Mouse (Mus musculus) kidney, embryonic 15.5 days (tissue): Measurements from ENCODE around the gene Creb3. TPM values are rescaled to one million over a fixed set of nuclear protein-coding genes. Genes with fewer than 3 reads are reported as not detected.
A peak's percentile ranks its signal among the peaks of the same experiment; 100 is the strongest.

Experiments
- ATAC-seq: fragments of 200-750 bp; cut with Nextera tagmentation; replicated peaks from 2 replicates; pipeline ENCODE4 v1.8.0; 2017; ENCODE audit warnings: moderate TSS enrichment; ENCODE audit not compliant: low FRiP score
- H3K27ac ChIP-seq: fragments of 300-500 bp; sonication (generic); 2 replicates; pipeline ENCODE4 v1.5.1; 2015; ENCODE audit warnings: mild to moderate bottlenecking, inconsistent platforms
- H3K27me3 ChIP-seq: fragments of 300-500 bp; sonication (generic); 2 replicates; pipeline ENCODE4 v1.6.1; 2015; ENCODE audit warnings: inconsistent platforms
- H3K36me3 ChIP-seq: fragments of 300-500 bp; sonication (generic); 2 replicates; pipeline ENCODE4 v1.6.1; 2015; ENCODE audit warnings: inconsistent platforms
- H3K4me1 ChIP-seq: fragments of 300-500 bp; sonication (generic); 2 replicates; pipeline ENCODE4 v1.6.1; 2015; ENCODE audit warnings: inconsistent platforms
- H3K4me2 ChIP-seq: fragments of 300-500 bp; sonication (generic); 2 replicates; pipeline ENCODE4 v1.6.1; 2015; ENCODE audit warnings: moderate library complexity, mild to moderate bottlenecking, inconsistent platforms
- H3K4me3 ChIP-seq: fragments of 300-500 bp; sonication (generic); replicated peaks from 2 replicates; pipeline ENCODE4 v1.5.1; 2015; ENCODE audit warnings: mild to moderate bottlenecking, inconsistent platforms
- H3K9ac ChIP-seq: fragments of 300-500 bp; sonication (generic); 2 replicates; pipeline ENCODE4 v1.6.1; 2015; ENCODE audit warnings: mild to moderate bottlenecking, inconsistent platforms
- H3K9me3 ChIP-seq: fragments of 300-500 bp; sonication (generic); replicated peaks from 2 replicates; pipeline ENCODE4 v1.6.1; 2016; ENCODE audit warnings: inconsistent platforms
- WGBS: fragments of 180-500 bp; shearing (Covaris S2); methylation state at CpG from one replicate; pipeline ENCODE4 v1.1.7; 2015; ENCODE audit warnings: mixed read lengths; 5-methylcytosine and 5-hydroxymethylcytosine counted together
- polyA plus RNA-seq: library from polyadenylated mRNA; unstranded; fragments of >200 nt; fragmentation: Nextera tagmentation; extraction: Ambion mirVana; gene quantifications from 2 replicates; pipeline ENCODE4 v1.2.1, GENCODE M21; 2015

Gene Creb3
- polyA plus RNA-seq, 1 experiment from 2014 or later = 66.4 TPM

GRCm38 (mm10) chr4:43558631-43559356 is 3.3 kb upstream of the Creb3 start:
- ATAC-seq = peak; percentile 13; the same call in 1 of the 2 replicates
- WGBS = 18% methylated on average over 13 of the region's 13 CpGs
- H3K36me3 ChIP-seq = peaks cover 37% of the 10 kb centered on the region
- no peaks in the 10 kb centered on the region for H3K9me3 ChIP-seq
- H3K27me3 ChIP-seq = no peaks in the 10 kb centered on the region
- peak overlapping the region; percentile 96 for H3K9ac ChIP-seq
- H3K27ac ChIP-seq = peak overlapping the region; percentile 100
- peak overlapping the region; percentile 90 for H3K4me3 ChIP-seq
- H3K4me1 ChIP-seq = peaks cover 53% of the 10 kb centered on the region
- peak overlapping the region; percentile 85 for H3K4me2 ChIP-seq

GRCm38 (mm10) chr4:43559519-43560242 is 2.5 kb upstream of the Creb3 start:
- Histone ChIP-seq H3K4me3 (peak overlapping the region; percentile 90), H3K27me3 (no peaks in the 10 kb centered on the region), H3K9ac (peak overlapping the region; percentile 96; the same call in 1 of the 2 replicates), H3K4me1 (peaks cover 58% of the 10 kb centered on the region), H3K27ac (peak overlapping the region; percentile 100), H3K36me3 (peaks cover 30% of the 10 kb centered on the region), H3K4me2 (peak overlapping the region; percentile 85), H3K9me3 (no peaks in the 10 kb centered on the region)
- WGBS = 67% methylated on average over 13 of the region's 13 CpGs
- no peak for ATAC-seq

GRCm38 (mm10) chr4:43560243-43560611 is 1.9 kb upstream of the Creb3 start:
- H3K4me2 ChIP-seq = peak overlapping the region; percentile 85
- peaks cover 30% of the 10 kb centered on the region for H3K36me3 ChIP-seq
- peak overlapping the region; percentile 90 for H3K4me3 ChIP-seq
- H3K9ac ChIP-seq = peak overlapping the region; percentile 96; the same call in 1 of the 2 replicates
- H3K27me3 ChIP-seq = no peaks in the 10 kb centered on the region
- no peak for ATAC-seq
- peak overlapping the region; percentile 100; the same call in 1 of the 2 replicates for H3K27ac ChIP-seq
- H3K9me3 ChIP-seq = no peaks in the 10 kb centered on the region
- peaks cover 58% of the 10 kb centered on the region for H3K4me1 ChIP-seq
- 18% methylated on average over 6 of the region's 6 CpGs for WGBS

GRCm38 (mm10) chr4:43560976-43561375 is 1.2 kb upstream of the Creb3 start:
- no peak for ATAC-seq
- Histone ChIP-seq H3K27ac (peak overlapping the region; percentile 100), H3K4me1 (peaks cover 58% of the 10 kb centered on the region), H3K9me3 (no peaks in the 10 kb centered on the region), H3K36me3 (peaks cover 30% of the 10 kb centered on the region), H3K4me3 (peak overlapping the region; percentile 90), H3K27me3 (no peaks in the 10 kb centered on the region), H3K4me2 (peak overlapping the region; percentile 85), H3K9ac (peak overlapping the region; percentile 96)
- 12% methylated on average over 2 of the region's 2 CpGs for WGBS

GRCm38 (mm10) chr4:43561436-43561996 is 616 bp upstream of the Creb3 start:
- 2% methylated on average over 16 of the region's 16 CpGs for WGBS
- peaks cover 58% of the 10 kb centered on the region for H3K4me1 ChIP-seq
- ATAC-seq = peak; percentile 9
- H3K4me2 ChIP-seq = peak overlapping the region; percentile 85
- peak overlapping the region; percentile 90 for H3K4me3 ChIP-seq
- peak overlapping the region; percentile 96 for H3K9ac ChIP-seq
- H3K27me3 ChIP-seq = no peaks in the 10 kb centered on the region
- peaks cover 30% of the 10 kb centered on the region for H3K36me3 ChIP-seq
- H3K27ac ChIP-seq = peak overlapping the region; percentile 100
- H3K9me3 ChIP-seq = no peaks in the 10 kb centered on the region

- Histone ChIP-seq H3K27me3 (no peaks in the 10 kb centered on the region), H3K4me1 (peaks cover 48% of the 10 kb centered on the region), H3K27ac (peak overlapping the region; percentile 100), H3K9me3 (no peaks in the 10 kb centered on the region), H3K4me2 (peak overlapping the region; percentile 85), H3K9ac (peak overlapping the region; percentile 96), H3K4me3 (peak overlapping the region; percentile 90), H3K36me3 (peaks cover 35% of the 10 kb centered on the region)
- ATAC-seq = 0 out of 2 replicates have a peak, but pooled peaks have one; percentile 1
- 2% methylated on average over 22 of the region's 22 CpGs for WGBS
Observed at GRCm38 (mm10) chr4:43562769-43563600, 853 bp downstream of the Creb3 start.

GRCm38 (mm10) chr4:43563601-43563875 is 1.4 kb downstream of the Creb3 start:
- peaks cover 41% of the 10 kb centered on the region for H3K36me3 ChIP-seq
- WGBS = 66% methylated on average over 4 of the region's 4 CpGs
- H3K27me3 ChIP-seq = no peaks in the 10 kb centered on the region
- H3K9me3 ChIP-seq = no peaks in the 10 kb centered on the region
- H3K27ac ChIP-seq = no peak overlapping the region
- no peak for ATAC-seq
- peak overlapping the region; percentile 90 for H3K4me3 ChIP-seq
- H3K4me1 ChIP-seq = peaks cover 42% of the 10 kb centered on the region
- H3K4me2 ChIP-seq = peak overlapping the region; percentile 85
- peak overlapping the region; percentile 96 for H3K9ac ChIP-seq

GRCm38 (mm10) chr4:43564231-43564630 is 2.1 kb downstream of the Creb3 start:
- WGBS = 44% methylated on average over 2 of the region's 2 CpGs
- Histone ChIP-seq H3K36me3 (peaks cover 48% of the 10 kb centered on the region), H3K27me3 (no peaks in the 10 kb centered on the region), H3K4me3 (peak overlapping the region; percentile 90; the same call in 1 of the 2 replicates), H3K4me2 (no peak overlapping the region), H3K4me1 (peaks cover 36% of the 10 kb centered on the region), H3K27ac (no peak overlapping the region), H3K9ac (0 out of 2 replicates have a peak overlapping the region, but pooled peaks have one; percentile 10), H3K9me3 (no peaks in the 10 kb centered on the region)
- no peak for ATAC-seq

- Histone ChIP-seq H3K27me3 (no peaks in the 10 kb centered on the region), H3K4me1 (peaks cover 13% of the 10 kb centered on the region), H3K27ac (no peak overlapping the region), H3K4me2 (no peak overlapping the region), H3K9ac (no peak overlapping the region), H3K9me3 (no peaks in the 10 kb centered on the region), H3K4me3 (no peak overlapping the region), H3K36me3 (peaks cover 77% of the 10 kb centered on the region)
- WGBS = 95% methylated on average over 9 of the region's 9 CpGs
- no peak for ATAC-seq
Observed at GRCm38 (mm10) chr4:43567140-43567539, 5.0 kb downstream of the Creb3 start.

- no peak overlapping the region for H3K4me2 ChIP-seq
- H3K27ac ChIP-seq = no peak overlapping the region
- H3K36me3 ChIP-seq = peaks cover 78% of the 10 kb centered on the region
- H3K9ac ChIP-seq = no peak overlapping the region
- no peaks in the 10 kb centered on the region for H3K9me3 ChIP-seq
- H3K27me3 ChIP-seq = no peaks in the 10 kb centered on the region
- no peak overlapping the region for H3K4me3 ChIP-seq
- peaks cover 17% of the 10 kb centered on the region for H3K4me1 ChIP-seq
- ATAC-seq = no peak
- 78% methylated on average over 6 of the region's 6 CpGs for WGBS
Observed at GRCm38 (mm10) chr4:43571395-43572045, 9.4 kb downstream of the Creb3 start.

- no peak for ATAC-seq
- Histone ChIP-seq H3K9ac (no peak overlapping the region), H3K9me3 (no peaks in the 10 kb centered on the region), H3K4me3 (no peak overlapping the region), H3K4me1 (peaks cover 32% of the 10 kb centered on the region), H3K36me3 (peaks cover 58% of the 10 kb centered on the region), H3K27ac (no peak overlapping the region), H3K27me3 (no peaks in the 10 kb centered on the region), H3K4me2 (no peak overlapping the region)
- 87% methylated on average over 4 of the region's 4 CpGs for WGBS
Observed at GRCm38 (mm10) chr4:43573561-43573960, 11.4 kb downstream of the Creb3 start.
